Mouse (Mus musculus) layer of hippocampus, adult 9-10 months (tissue): ENCODE data around the gene Senp1.
A peak's percentile ranks its signal among the peaks of the same experiment; 100 is the strongest.

Experiments
- DNase-seq: peaks from one replicate; pipeline ENCODE4 v3.0.0; 2022; ENCODE audit warnings: low spot score

Senp1 gene

GRCm38 (mm10) chr15:98002113-98002990, 91.2 kb downstream of the Senp1 start:
- DNase-seq: peak; percentile 32

DNA sequence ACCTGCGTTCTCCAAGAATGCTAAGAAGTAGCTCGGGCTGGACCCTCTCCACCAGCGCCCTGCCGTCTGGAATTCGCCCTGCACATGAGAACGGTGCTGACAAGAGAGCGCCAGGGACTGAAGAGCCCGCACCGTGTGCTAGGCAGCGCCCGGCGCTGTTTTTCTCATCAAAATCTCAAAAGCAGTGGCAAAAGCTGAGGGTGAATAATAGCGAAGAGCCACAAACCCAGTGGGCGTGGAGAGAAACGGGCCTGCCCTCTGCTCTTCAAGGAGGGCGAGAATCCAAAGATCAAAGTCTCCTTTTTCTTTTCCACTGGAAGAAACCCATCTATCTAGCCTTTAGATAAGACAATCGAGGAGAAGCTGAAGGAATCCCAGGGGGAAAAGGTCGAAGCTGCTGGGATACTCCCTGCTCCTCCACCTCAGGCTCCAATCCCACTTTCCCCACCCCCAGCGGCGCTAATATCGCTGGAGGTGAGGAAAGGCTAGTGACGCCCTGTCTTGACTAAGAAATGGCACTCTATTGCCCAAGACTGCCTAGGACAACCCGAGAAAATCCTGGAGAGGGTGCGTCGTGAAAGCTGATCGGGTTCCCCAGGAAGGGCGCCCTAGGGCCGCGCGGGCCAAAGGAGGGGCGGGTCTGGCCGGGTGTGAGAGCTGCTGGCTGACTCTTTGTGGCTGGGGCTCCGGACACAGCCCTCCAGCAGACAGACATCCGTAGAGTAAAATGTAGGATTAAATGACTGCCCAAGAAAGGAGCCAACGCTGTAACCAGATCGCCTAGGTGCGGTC, 92.0 kb downstream of the Senp1 start:
- no peak for DNase-seq

DNA sequence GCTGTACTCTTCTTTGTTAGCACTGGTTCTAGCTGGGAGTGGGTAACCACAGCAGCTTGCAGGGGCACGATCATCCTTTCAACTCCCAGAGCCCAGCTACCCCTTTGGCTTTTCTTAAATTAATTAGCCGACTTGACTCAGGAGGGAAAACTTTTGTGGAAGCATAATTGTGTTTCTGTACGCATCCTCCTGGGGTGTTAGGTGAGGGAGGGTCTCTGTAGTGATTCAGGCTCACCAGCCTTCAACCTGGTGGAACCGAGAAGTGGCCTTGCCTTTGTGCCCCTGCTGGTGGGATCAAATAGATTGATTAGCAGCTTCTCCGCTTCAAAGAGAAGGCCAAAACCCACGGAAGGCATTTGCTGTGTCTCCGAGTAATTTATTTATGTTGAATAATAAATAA, 93.6 kb downstream of the Senp1 start:
- no peak for DNase-seq

- no peak for DNase-seq
Observed at GRCm38 (mm10) chr15:97999546-97999945, 94.0 kb downstream of the Senp1 start.

DNA sequence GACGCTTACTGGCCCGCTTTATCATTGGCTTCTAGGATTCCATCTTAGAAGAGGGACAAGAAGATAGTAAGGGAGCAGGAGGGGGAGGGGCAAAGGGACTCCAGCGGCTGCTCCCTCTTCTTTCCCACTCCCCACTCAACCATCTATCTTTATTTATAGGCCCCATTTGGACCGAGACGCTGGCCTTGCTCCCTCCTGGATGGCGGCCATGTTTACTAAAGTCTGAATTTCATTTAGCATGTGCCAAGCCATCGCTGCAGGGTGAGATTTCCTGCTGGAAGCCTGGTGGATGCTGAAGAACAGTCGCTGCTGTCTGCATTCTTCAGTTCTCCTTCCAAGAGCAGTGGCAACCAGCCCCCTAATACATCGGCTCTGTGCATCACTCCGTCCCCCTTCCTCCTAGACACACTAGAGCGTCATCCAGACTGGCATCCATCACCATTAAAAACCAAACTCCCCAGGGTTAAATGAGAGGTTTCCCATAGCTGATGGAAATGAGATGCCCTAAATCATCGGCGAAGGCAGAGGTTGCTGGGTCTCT, 96.8 kb downstream of the Senp1 start:
- no peak for DNase-seq

GRCm38 (mm10) chr15:97992712-97993286, 100.7 kb downstream of the Senp1 start:
- DNase-seq: peak; percentile 55

DNA sequence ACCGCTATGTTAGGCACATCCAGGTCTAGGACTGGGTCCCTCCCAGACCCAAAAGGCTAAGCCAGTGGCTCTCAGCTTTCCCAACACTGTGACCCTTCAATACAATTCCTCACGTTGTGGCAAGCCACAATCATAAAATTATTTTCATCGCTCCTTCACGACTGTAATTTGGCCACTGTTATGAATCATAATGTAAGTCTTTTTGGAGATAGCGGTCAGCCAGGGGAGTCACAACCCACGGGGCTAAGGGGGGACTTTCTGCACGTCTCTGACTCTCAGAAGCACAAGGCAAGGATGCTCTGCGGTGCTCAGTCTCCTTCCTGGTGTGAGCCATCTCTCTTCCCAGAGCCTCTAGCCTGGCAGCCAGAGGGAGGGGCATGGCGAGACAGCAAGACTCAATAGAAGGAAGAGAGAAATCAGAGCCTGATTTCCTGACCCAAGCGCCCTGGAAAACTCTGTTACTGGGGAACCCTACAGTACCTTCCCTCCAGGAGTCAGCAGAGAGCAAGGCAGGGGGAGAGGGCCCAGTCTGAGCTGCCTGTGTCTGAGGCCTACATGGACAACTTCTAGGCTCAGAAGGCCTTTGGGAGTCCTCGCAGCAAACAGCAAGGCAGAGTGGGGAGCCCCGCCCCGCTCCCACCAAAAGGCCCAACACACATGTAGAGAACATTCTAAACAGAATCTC, 101.4 kb downstream of the Senp1 start:
- no peak for DNase-seq

- DNase-seq: no peak
Observed at GRCm38 (mm10) chr15:97991285-97991895, 102.2 kb downstream of the Senp1 start.

DNA sequence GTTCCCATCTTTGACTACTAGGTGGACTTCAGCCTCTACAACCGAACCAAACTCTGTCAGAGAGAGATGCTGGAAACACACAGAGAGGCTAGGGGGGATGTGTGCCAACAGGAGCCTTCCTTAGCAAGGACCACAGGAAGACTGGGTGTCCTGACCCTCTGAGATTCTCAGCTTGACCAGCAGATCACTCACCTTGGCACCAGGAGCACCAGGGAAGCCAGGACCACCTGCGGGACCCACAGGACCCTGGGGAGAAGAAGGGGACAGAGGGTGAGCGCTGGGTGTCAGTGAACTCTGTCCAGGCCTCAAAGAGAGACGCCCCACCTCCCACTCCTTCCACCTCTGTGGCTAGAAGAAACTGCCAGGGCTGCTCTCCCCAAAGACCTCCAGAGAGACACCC, 102.8 kb downstream of the Senp1 start:
- DNase-seq: no peak

GRCm38 (mm10) chr15:97990124-97990523, 103.4 kb downstream of the Senp1 start:
- no peak for DNase-seq

DNA sequence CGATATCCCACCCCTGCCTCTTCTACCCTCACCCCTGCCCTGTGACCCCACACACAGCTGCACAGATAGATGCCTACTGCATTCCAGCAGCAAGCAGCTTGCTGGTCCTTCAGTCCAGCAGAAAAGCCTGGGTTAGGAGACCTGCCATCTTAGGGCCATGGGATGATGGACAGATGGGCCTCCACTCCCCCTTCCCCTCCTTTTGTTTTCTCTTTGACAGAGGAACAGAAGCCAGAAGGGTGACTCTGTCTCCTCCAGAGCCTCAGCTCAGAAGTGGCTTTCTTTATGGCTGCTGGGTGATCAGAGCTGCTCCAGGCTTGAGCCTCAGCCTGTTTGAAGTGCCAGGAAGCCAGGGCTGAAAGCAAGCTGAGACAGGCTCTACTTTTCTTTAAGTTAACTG, 104.0 kb downstream of the Senp1 start:
- DNase-seq: no peak
